Mouse (Mus musculus): Measurements from ENCODE around the gene Gm49359. TPM values are rescaled to one million over a fixed set of nuclear protein-coding genes. Genes with fewer than 3 reads are reported as not detected.

Gm49359 gene
- 0.19 and 0.58 TPM in 2 replicates for polyA plus RNA-seq (2012; rRNA removed; ENCODE audit: low replicate concordance)

DNA sequence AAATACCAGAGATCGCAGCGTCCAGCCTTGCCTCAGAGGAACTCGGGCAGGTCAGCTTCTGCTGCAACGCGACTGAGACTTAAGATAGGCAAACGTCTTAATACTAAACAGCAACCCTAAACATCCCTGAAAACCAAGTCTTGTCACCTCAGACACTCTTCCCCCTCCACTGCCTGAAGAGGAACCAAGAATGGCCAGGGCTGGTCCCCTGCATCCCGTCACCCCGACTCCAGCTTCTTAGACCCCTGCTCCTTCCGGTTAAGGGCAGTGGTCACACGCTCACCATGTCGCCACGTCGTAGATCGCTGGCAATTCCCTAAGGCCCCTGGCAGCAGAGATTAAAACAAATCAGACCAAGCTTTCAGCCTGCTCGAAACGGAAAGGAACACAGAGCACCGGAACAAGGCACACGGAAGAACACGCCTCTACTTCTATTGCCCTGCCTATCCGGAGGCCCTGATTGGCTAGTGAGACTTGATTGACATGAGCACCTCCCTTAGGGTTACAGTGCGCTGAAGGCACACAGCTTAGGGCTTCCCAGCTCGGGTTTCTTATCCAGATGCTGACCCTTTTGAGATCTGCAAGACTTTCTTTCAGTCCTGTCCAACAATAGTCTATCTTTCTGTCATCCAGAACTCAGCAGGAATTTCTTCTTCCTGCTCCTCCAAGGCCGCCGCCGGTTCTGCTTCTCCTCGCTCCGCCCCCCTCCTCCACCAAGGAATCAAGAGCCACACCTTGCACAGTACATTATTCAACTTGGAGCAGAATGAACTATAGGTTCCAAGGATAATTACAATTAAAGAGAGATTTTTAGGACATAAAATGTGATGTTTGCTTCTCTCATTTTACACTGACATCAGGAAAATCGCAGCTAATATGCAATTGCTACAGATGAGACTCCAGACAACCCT is at the start of gene Gm49359:
Gm49359 (minus strand) TSS at position 409 of the 911 bp plus-strand sequence.

Other genes starting within 250 kb of the Gm49359 start
- 0.07 TPM in 1 of 2 replicates, not detected in the other for gene Gm3604, start 83.7 kb downstream of the Gm49359 start, polyA plus RNA-seq (2012; rRNA removed; ENCODE audit: low replicate concordance)
- gene Zfp935, start 91.7 kb upstream of the Gm49359 start, polyA plus RNA-seq (2012; rRNA removed; ENCODE audit: low replicate concordance), result not detected in 2 replicates
- gene Zfp934, start 104.4 kb upstream of the Gm49359 start, polyA plus RNA-seq (2012; rRNA removed; ENCODE audit: low replicate concordance), result 0.15 TPM in 1 of 2 replicates, not detected in the other
- not detected in 2 replicates for gene 6720489N17Rik, start 157.3 kb upstream of the Gm49359 start, polyA plus RNA-seq (2012; rRNA removed; ENCODE audit: low replicate concordance)